ENCODE assay signal across 8 mouse cellular contexts in the genomic region with DNA sequence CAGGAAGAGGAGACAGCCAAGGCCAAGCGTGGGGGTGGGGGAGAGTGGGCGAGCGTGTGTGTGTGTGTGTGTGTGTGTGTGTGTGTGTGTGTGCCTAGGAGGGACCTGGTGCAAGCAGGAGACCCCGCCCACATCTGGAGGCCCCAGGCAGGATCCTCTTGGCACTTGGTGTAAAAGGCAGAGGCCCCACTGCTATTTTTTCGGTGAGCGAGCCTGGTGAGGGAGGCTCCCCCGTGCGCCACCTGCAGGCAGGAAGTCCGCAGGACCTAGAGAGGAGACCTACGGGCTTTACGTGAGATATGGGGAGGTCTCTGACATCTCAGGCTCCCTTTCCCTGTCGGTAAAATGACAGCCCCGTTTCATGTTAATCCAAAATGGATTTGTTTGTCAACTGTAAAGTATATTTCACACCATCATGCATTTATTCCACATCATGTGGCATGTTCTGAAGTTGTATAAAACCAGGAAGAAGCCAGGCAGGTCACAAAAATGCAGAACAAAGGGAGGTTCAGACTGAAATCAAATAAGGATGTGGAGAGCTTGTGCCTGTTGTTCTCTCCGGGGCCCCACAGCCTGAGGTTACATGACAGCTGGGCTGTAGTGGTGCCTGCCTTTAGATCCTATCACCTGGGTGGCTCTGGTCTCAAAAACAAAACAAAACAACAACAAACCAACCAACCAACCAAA.
A peak's percentile ranks its signal among the peaks of the same experiment; 100 is the strongest.
DNase-seq lines count a peak whose midpoint lies in the region; ATAC-seq and TF ChIP-seq lines count a peak whose summit lies in the region.

No protein-coding gene starts in this region.

- H3K9ac ChIP-seq in intestine, postnatal 0 days (ENCODE audit: low read depth, low read length) = no peak overlapping the region
- H3K9ac ChIP-seq in liver, embryonic 11.5 days (ENCODE audit: low read depth, low read length) = no peak overlapping the region

- 18% methylated on average over 14 of the region's 14 CpGs for WGBS in intestine, postnatal 0 days
- WGBS in liver, embryonic 11.5 days = 10% methylated on average over 14 of the region's 14 CpGs

- H3K36me3 ChIP-seq in intestine, postnatal 0 days (ENCODE audit: control insufficient read depth, insufficient read depth) = no peaks in the 10 kb centered on the region
- H3K36me3 ChIP-seq in liver, embryonic 11.5 days (ENCODE audit: control insufficient read depth, insufficient read depth, low read length) = no peaks in the 10 kb centered on the region
- no peaks in the 10 kb centered on the region for H3K36me3 ChIP-seq in splenic B cell, adult 2 months (ENCODE audit: control insufficient read depth, insufficient read depth, low read length, poor library complexity, severe bottlenecking)

- no peaks in the 10 kb centered on the region for H3K27me3 ChIP-seq in intestine, postnatal 0 days (replicated peaks; ENCODE audit: control insufficient read depth, insufficient read depth, low read length)
- H3K27me3 ChIP-seq in liver, embryonic 11.5 days (replicated peaks; ENCODE audit: control insufficient read depth, insufficient read depth, low read length) = no peaks in the 10 kb centered on the region
- no peaks in the 10 kb centered on the region for H3K27me3 ChIP-seq in splenic B cell, adult 2 months (ENCODE audit: control insufficient read depth, insufficient read depth, low read length, poor library complexity, severe bottlenecking)

- TF ChIP-seq CTCF in intestine, postnatal 0 days (IDR thresholded peaks at IDR 0.05; ENCODE audit: low read depth) = peak; percentile 81

- no peaks in the 10 kb centered on the region; the same call in 1 of the 2 replicates for H3K4me1 ChIP-seq in intestine, postnatal 0 days (replicated peaks; ENCODE audit: control insufficient read depth, insufficient read depth, low read length)
- H3K4me1 ChIP-seq in liver, embryonic 11.5 days (replicated peaks; ENCODE audit: control insufficient read depth, insufficient read depth, low read length) = no peaks in the 10 kb centered on the region

- no peaks in the 10 kb centered on the region for H3K9me3 ChIP-seq in intestine, postnatal 0 days (ENCODE audit: control insufficient read depth)
- no peaks in the 10 kb centered on the region for H3K9me3 ChIP-seq in liver, embryonic 11.5 days (ENCODE audit: control insufficient read depth, low read length)

- peak; percentile 88 for DNase-seq in A20 (ENCODE audit: low read depth, low spot score)
- peak; percentile 85 for DNase-seq in adrenal gland, postnatal 10 days
- DNase-seq in embryo, embryonic 9.5 days (ENCODE audit: extremely low spot score) = peak; percentile 81
- DNase-seq in heart, adult 18-20 months = peak; percentile 72 to 74
- DNase-seq in liver, embryonic 11.5 days (ENCODE audit: low spot score) = peak; percentile 77
- DNase-seq in splenic B cell, adult 2 months (ENCODE audit: low read depth, low spot score) = peak; percentile 85

- peak overlapping the region; percentile 58 for H3K4me2 ChIP-seq in intestine, postnatal 0 days (replicated peaks; ENCODE audit: low read depth)
- peak overlapping the region; percentile 56 for H3K4me2 ChIP-seq in liver, embryonic 11.5 days

- ATAC-seq in intestine, postnatal 0 days = peak; percentile 73
- peak; percentile 89 for ATAC-seq in liver, embryonic 11.5 days (replicated peaks; ENCODE audit: low FRiP score)
- peak; percentile 81 for ATAC-seq in monocyte, adult 5-6 weeks (replicated peaks; ENCODE audit: insufficient number of reproducible peaks, low FRiP score, low TSS enrichment, poor library complexity, severe bottlenecking)

- H3K4me3 ChIP-seq in intestine, postnatal 0 days (ENCODE audit: low read depth, low read length) = no peak overlapping the region
- H3K4me3 ChIP-seq in liver, embryonic 11.5 days (ENCODE audit: low read depth, low read length) = peak overlapping the region; percentile 2

- no peak overlapping the region for H3K27ac ChIP-seq in intestine, postnatal 0 days (ENCODE audit: low read depth, low read length)
- H3K27ac ChIP-seq in liver, embryonic 11.5 days (ENCODE audit: low read depth, low read length) = no peak overlapping the region
